Mouse (Mus musculus) gastrocnemius, postnatal 4 days (tissue): ENCODE measurements around the gene Acap3. TPM values are rescaled to one million over a fixed set of nuclear protein-coding genes. Genes with fewer than 3 reads are reported as not detected.
A peak's percentile ranks its signal among the peaks of the same experiment; 100 is the strongest.

Source experiments
- DNase-seq, 2 experiments: peaks; one replicate each; pipeline ENCODE4 v3.0.0; 2021 to 2022; ENCODE audit warnings: low spot score in 2 of 2, mixed read lengths in 2 of 2
- microRNA-seq: library from miRNA; unstranded; fragments of <30 nt; microRNA quantifications from one replicate; pipeline ENCODE4 v1.2.0, GENCODE M21; 2021
- total RNA-seq, 2 experiments: library from RNA; stranded (reverse); gene quantifications; 2 replicates each; pipeline ENCODE4 v1.2.3; 2021

Gene Acap3
- total RNA-seq, 2 experiments from 2014 or later: 30.1 to 31.6 TPM

GRCm38 (mm10) chr4:155908281-155908680 lies 16.7 kb downstream of the Acap3 start:
- DNase-seq: peak; percentile 5 to 12

GRCm38 (mm10) chr4:155908751-155909150 lies 17.1 kb downstream of the Acap3 start:
- DNase-seq: no peak

- no peak for DNase-seq
Observed at GRCm38 (mm10) chr4:155932031-155932430, 40.4 kb downstream of the Acap3 start.

- DNase-seq: peak; percentile 31 to 60
Observed at GRCm38 (mm10) chr4:155943049-155943452, 51.4 kb downstream of the Acap3 start.

- peak; percentile 93 to 94 for DNase-seq
Observed at GRCm38 (mm10) chr4:155943534-155944249, 52.1 kb downstream of the Acap3 start, which contains the start of gene Ube2j2. Ube2j2 (plus strand) TSS chr4:155943831.

- no peak for DNase-seq
Observed at GRCm38 (mm10) chr4:155944271-155944670, 52.6 kb downstream of the Acap3 start.

- no peak for DNase-seq
Observed at GRCm38 (mm10) chr4:155947094-155947493, 55.5 kb downstream of the Acap3 start.

- DNase-seq: no peak
Observed at GRCm38 (mm10) chr4:155955491-155955890, 63.9 kb downstream of the Acap3 start.

Small RNA genes lying within 50 kb of the gene (microRNA-seq; reads per million reads assigned to microRNA genes)
- not detected for gene Gm22991

Other genes with a start within 250 kb of the Acap3 start
- gene Gm10563, start 246.4 kb upstream of the Acap3 start, total RNA-seq: not detected
- gene Mmp23, start 238.4 kb upstream of the Acap3 start, total RNA-seq: 10 to 100 TPM; 30.1 to 37.9 TPM
- 10 to 100 TPM; 25.9 to 27.1 TPM for gene Mib2, start 222.6 kb upstream of the Acap3 start, total RNA-seq
- 10 to 100 TPM in 1 of 2 experiments, 1 to 10 TPM in 1; 9.8 to 10.4 TPM for gene Fndc10, start 197.5 kb upstream of the Acap3 start, total RNA-seq
- gene Ssu72, start 187.0 kb upstream of the Acap3 start, total RNA-seq: 10 to 100 TPM; 61.5 to 63.0 TPM
- 1 to 10 TPM; 1.3 to 1.5 TPM for gene Tmem240, start 157.0 kb upstream of the Acap3 start, total RNA-seq
- 10 to 100 TPM; 44.4 to 46.1 TPM for gene Atad3a, start 130.7 kb upstream of the Acap3 start, total RNA-seq
- 10 to 100 TPM; 23.4 to 26.4 TPM for gene Vwa1, start 117.1 kb upstream of the Acap3 start, total RNA-seq
- 1 to 10 TPM; 3.8 to 5.1 TPM for gene Tmem88b, start 105.9 kb upstream of the Acap3 start, total RNA-seq
- gene Ankrd65, start 101.4 kb upstream of the Acap3 start, total RNA-seq: under 1 TPM in 1 of 2 experiments, not detected in 1; 0.39 TPM
- 10 to 100 TPM; 61.5 to 67.5 TPM for gene Mrpl20, start 88.9 kb upstream of the Acap3 start, total RNA-seq
- gene Ccnl2, start 79.3 kb upstream of the Acap3 start, total RNA-seq: 10 to 100 TPM; 58.0 to 71.0 TPM
- gene Aurkaip1, start 60.5 kb upstream of the Acap3 start, total RNA-seq: 10 to 100 TPM; 80.6 to 80.9 TPM
- gene Mxra8, start 52.1 kb upstream of the Acap3 start, total RNA-seq: 100 to 1,000 TPM; 138 to 147 TPM
- gene Dvl1, start 44.4 kb upstream of the Acap3 start, total RNA-seq: 10 to 100 TPM; 82.1 to 85.1 TPM
- gene Tas1r3, start 28.5 kb upstream of the Acap3 start, total RNA-seq: under 1 TPM; 0.26 to 0.34 TPM
- 10 to 100 TPM; 14.0 to 17.6 TPM for gene Cptp, start 22.4 kb upstream of the Acap3 start, total RNA-seq
- 10 to 100 TPM; 22.0 to 25.2 TPM for gene Ints11, start 22.3 kb upstream of the Acap3 start, total RNA-seq
- gene Pusl1, start within 50 bp of the Acap3 start, total RNA-seq: 10 to 100 TPM; 27.4 to 30.1 TPM
- gene Ube2j2, start 52.0 kb downstream of the Acap3 start, total RNA-seq: 10 to 100 TPM; 59.6 to 74.0 TPM
- gene C1qtnf12, start 70.5 kb downstream of the Acap3 start, total RNA-seq: 10 to 100 TPM; 24.0 to 36.0 TPM
- gene B3galt6, start 100.8 kb downstream of the Acap3 start, total RNA-seq: 1 to 10 TPM; 4.8 to 6.0 TPM
- gene Sdf4, start 101.0 kb downstream of the Acap3 start, total RNA-seq: 100 to 1,000 TPM; 116 to 117 TPM
- 1 to 10 TPM in 1 of 2 experiments, under 1 TPM in 1; 0.93 to 1.4 TPM for gene Tnfrsf4, start 122.0 kb downstream of the Acap3 start, total RNA-seq
- under 1 TPM; 0.62 to 0.66 TPM for gene Tnfrsf18, start 134.3 kb downstream of the Acap3 start, total RNA-seq
- not detected for gene Ttll10, start 167.6 kb downstream of the Acap3 start, total RNA-seq
- gene 9430015G10Rik, start 218.2 kb downstream of the Acap3 start, total RNA-seq: 10 to 100 TPM in 1 of 2 experiments, 1 to 10 TPM in 1; 9.8 to 12.1 TPM
- gene Rnf223, start 238.7 kb downstream of the Acap3 start, total RNA-seq: under 1 TPM; 0.25 to 0.26 TPM